Mouse (Mus musculus) left cerebral cortex, postnatal 14 days (tissue): ENCODE results near the gene Ccdc78. TPM values are rescaled to one million over a fixed set of nuclear protein-coding genes. Genes with fewer than 3 reads are reported as not detected.

Experiments
- DNase-seq, 2 experiments: peaks; one replicate each; pipeline ENCODE4 v3.0.0; 2021 to 2022; ENCODE audit warnings: low spot score in 2 of 2, mixed read lengths in 1 of 2
- intact Hi-C: fragments of 180-260 bp; cut with DNase I; formaldehyde crosslinking; loops from one replicate; pipeline ENCODE4 v1.15.1; 2025
- total RNA-seq, 2 experiments: library from RNA; stranded (reverse); gene quantifications; 2 replicates each; pipeline ENCODE4 v1.2.3; 2021

Ccdc78 gene
- total RNA-seq, 2 experiments from 2014 or later, result not detected

DNA sequence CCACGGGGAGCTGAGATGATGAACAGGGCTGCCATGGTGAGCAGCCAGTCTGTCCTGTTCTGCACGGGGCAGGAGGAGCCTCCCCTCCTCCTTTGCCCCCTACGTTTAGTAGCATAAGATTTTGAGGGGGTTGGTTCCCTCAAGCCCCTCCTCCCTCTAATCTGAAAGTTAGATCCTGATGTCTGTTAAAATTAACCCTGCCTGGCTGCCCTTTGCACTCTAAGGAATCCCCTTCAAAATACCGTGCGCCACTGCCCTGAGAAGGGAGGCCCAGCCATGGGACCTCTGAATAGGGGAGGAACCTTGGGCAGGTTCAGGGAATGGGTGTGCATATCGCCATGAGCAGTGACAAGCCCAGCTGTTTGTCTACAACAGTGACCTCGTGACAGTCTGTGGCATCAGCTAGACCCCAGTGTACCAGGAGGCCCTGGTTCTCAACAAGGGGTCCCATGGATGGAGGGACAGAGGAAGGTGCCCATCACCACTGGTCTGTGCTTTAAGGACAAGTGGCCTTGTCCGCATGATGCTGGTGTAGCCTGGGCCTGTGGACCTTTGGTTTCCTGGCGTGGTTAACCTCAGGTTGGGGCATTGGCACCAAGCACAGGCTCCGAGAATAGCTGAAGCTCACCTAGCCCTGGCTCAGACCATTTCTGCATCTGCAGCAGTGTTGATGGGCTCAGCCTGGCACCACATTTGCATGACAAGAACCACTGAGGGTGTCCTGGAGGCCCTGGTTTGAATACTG is 10.9 kb upstream of the Ccdc78 start:
- no peak for DNase-seq
- intact Hi-C loops, result no loop called here

DNA sequence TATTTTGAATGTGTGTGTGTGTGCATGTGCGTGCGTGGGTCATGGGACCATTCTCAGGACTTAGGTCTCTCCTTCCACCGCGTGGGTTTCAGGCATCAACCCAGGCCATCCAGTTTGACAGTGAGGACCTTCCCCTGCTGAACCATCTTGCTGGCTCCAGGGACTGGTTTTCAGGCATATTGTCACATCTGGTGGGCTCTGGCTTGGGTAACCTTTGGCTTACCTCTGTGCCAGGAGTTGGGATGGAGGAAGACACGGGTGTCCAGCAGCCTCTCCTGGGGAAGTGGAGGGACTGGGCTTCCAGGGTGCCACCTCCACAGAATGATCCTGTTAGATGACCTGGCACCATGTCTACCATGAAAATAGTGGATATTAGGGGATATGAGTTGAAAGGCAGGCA is 8.4 kb upstream of the Ccdc78 start:
- DNase-seq, result no peak
- intact Hi-C loops, result no loop called here

DNA sequence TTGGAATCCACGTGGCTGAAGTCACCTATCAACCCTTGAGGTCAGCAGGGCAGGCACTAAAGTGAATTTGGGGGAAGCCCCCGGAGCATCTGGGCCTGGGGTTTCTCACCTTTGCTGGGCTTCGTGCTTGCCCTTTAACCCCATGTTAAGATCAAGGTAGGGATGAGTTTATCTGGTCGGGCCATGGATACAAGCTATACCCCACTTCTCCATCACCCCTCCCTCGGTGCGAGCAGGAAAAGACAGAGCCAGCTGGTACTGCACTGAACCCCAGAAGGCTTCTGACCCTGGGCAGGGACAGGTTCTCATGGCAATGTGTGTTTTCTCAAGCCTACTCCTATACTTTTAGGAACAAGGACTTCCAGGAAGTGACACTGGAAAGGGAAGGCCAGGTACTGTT is 5.0 kb upstream of the Ccdc78 start:
- no peak for DNase-seq
- intact Hi-C loops, result no loop called here

DNA sequence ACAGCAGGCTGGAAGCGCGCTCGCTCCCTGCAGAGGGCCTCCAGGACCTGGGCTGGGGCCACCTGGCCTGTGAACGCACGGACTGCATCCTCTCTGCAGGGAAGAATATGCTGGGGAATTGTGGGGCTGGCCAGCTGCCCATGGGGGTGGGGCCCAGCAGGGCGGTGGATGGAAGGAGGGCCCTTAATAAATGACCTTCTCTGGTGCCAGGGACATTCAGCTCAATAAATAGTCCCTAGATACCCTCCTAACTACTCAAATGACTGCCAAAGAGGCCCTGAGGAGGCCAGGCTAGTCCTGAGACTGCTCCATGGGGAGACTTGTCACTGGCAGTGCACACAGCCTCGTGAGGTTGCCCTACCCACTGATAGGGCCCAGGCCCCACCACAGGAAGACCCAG is 3.3 kb upstream of the Ccdc78 start:
- intact Hi-C loops, result no loop called here
- DNase-seq, result no peak

- intact Hi-C loops, result no loop called here
- no peak for DNase-seq
These were observed 2.4 kb upstream of the Ccdc78 start for GRCm38 (mm10) chr17:25783861-25784574.

GRCm38 (mm10) chr17:25785281-25785745 is 1.1 kb upstream of the Ccdc78 start, which contains the start of gene Haghl:
Gene Haghl, minus strand, starts transcription at chr17:25785673.
- intact Hi-C loops, result no loop called here
- DNase-seq, result peak; percentile 97 to 98

DNA sequence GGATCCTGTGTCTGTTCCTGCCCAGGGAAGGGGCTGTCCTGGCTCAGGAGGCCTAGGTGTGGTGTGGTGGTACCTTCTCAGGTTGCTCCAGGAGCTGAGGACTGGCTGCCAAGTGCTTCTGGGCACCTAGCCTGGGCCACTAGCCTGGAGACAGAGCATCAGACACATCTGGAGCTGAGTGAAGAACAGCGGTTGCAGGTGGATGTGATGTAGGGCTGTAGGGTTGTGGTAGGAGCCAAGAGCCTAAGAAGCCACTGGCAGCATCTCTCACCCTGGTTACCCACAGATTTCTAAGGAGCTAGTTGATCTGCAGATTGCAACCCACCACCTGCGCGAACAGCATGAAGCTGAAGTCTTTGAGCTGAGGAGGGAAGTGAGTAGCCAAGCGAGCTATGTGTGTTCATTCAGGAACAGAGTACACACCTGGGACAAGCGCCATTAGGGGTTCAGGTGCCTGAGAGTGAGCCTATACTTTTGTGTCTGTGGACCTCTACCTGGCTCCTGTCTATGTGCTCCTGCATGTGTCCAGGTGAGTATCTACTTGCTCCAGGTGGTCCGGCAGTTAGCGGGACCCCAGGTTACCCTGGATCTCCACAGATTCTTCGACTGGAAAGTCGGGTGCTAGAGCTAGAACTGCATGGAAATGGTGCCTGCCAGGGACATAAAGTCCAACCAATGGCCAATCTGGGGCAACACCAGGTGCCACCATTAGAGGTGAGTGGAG is 563 bp downstream of the Ccdc78 start:
- intact Hi-C loops, result no loop called here
- DNase-seq, result no peak

DNA sequence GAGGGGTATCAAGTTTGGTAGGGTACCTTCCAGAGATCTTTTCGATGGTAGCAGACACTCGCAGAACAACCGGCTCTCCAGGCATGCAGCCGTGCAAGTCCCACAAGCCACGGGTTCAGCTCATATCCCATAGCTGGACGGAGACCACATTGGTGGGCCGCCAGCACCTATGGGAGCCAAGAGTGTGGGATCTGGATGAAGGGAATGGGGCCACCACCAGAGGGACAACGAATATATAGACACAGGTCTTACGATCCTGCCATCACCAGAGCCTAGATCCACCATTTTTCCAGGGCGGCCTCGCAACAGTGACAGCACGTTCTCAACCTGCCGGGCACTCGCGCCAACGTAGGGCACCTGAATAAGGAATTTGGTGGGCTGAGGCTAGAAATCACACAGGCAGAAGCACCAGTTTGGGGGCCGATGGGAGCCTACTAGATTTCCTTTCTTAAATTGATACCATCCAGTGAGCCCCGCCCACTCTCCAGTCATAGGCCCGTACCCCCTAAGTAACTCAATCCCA is 5.0 kb downstream of the Ccdc78 start:
- DNase-seq, result peak in 1 of 2 experiments; percentile 55
- intact Hi-C loops, result loop anchor here (10.0 kb wide), 1 partner anchor 227 kb away; no protein-coding TSS in a partner anchor

DNA sequence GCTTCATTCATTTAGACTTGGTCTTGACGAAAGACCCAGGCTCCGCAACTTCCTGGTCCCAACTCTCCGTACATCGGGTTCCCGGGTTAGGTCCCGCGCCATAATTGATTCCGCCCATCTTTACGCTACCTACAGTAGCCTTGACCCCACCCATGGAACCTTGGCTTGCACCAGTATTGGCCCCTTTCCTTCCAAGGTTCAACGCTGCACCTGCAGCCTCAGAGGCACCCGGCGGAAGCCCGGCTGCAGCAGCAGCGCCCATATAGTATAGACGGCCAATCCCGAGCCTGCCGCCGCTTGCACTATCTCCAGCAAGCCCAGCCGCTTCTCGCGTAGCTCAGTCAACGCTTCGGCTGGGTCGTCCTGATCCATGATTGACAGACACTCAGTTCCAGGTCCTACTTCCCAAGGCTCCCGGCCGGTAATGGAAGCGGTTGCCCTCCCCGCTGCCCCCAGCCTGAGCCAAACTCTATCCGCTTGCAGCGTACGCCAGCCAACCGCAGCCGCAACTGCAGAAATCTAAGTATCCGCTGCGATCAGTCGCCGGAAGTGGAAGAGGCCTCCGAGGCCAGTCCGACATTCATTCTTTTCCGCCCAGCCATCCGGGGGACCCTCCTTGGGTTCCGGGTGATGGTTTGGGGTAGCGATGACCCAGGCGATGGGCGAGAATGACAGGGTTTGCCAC is 5.6 kb downstream of the Ccdc78 start:
- intact Hi-C loops, result loop anchor here (10.0 kb wide), 1 partner anchor 227 kb away; no protein-coding TSS in a partner anchor
- DNase-seq, result peak; percentile 80 to 86

GRCm38 (mm10) chr17:25792615-25793014 is 6.2 kb downstream of the Ccdc78 start, which contains the start of gene Fam173a:
Gene Fam173a, minus strand, starts transcription at chr17:25792901.
- intact Hi-C loops, result loop anchor here (10.0 kb wide), 1 partner anchor 228 kb away; no protein-coding TSS in a partner anchor
- DNase-seq, result peak; percentile 80

GRCm38 (mm10) chr17:25794197-25794596 is 7.8 kb downstream of the Ccdc78 start:
- intact Hi-C loops, result loop anchor here (10.0 kb wide), 1 partner anchor 229 kb away; no protein-coding TSS in a partner anchor

GRCm38 (mm10) chr17:25794998-25795397 is 8.6 kb downstream of the Ccdc78 start:
- DNase-seq, result no peak
- intact Hi-C loops, result loop anchor here (10.0 kb wide), 1 partner anchor 230 kb away; no protein-coding TSS in a partner anchor

More at GRCm38 (mm10) chr17:25794197-25794596, 7.8 kb downstream of the Ccdc78 start:
- no peak for DNase-seq

GRCm38 (mm10) chr17:25795609-25796092 is 9.3 kb downstream of the Ccdc78 start, which contains the start of gene AC134908.4:
Gene AC134908.4, minus strand, starts transcription at chr17:25795659.
- peak; percentile 53 to 78 for DNase-seq
- intact Hi-C loops, result loop anchor here (10.0 kb wide), 1 partner anchor 231 kb away; no protein-coding TSS in a partner anchor

DNA sequence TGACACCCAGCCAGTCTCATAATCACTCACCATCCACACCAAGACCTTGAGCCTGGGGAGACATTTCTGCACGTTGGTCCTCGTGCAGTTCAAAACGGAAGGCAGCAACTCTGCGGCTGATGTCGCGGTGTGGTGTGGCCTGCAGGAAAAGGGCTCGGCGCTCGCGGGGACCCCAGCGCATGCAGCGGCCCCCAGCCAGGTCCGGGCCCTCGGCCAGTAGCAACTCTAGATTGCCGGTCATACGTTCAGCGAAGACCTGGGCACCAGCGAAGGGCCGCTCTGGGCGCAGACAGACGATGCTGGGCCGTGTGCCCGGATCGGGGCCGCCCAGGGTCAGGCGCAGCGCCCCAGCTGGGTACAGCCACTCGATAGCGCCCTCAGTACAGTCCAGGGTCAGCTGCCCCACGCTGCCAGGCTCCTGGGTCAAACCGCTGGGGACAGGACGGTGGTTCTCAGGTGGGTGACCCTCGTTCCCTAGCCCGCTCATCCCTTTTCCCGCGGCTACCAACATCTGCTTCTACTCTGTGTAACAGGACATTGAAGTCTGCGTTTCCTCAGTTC is 9.9 kb downstream of the Ccdc78 start:
- intact Hi-C loops, result loop anchor here (10.0 kb wide), 1 partner anchor 231 kb away; no protein-coding TSS in a partner anchor
- no peak for DNase-seq

DNA sequence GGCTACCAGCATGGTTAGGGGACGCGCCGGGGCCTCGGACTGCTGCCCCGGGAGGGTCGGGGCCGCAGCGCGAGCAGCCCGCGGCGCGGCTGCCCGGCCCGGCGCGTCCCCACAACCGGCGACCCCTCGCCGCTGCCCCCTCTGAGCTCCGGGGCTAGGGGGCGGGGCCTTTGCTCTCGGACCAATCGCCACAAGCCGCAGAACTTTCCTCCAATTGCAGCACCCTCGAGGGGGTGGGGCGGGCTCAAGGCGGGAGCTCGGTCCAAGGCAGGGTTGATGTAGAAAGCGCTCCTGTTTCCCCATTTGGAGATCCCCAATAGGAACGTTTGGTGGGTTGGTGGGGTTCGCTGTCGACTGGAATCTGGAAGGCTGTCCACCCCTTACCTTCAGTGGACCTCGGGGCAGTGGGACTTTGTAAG is 10.6 kb downstream of the Ccdc78 start, which contains the start of gene Metrn:
Gene Metrn, minus strand, starts transcription at position 186 of the 419 bp plus-strand sequence.
- intact Hi-C loops, result loop anchor here (10.0 kb wide), 1 partner anchor 232 kb away; no protein-coding TSS in a partner anchor
- DNase-seq, result peak; percentile 57 to 76

DNA sequence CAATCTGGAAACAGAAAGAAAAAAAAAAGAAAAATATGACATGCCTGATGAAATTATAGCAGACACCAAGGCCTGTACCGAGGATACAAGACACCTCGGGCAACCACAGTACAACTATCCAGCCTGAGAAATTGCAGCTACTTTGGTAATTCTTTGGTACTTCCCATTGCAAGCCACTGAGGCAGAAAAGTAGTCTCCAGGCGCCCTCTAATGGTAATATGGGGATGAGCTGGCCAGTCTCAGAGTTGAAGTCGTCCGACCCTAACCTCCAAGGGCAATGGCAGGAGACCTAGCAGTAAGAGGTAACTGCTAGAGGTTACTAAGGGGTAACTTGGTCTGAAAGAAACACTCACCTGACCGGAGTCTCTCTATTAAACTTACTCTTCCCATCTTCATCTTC is 14.6 kb downstream of the Ccdc78 start:
- peak; percentile 78 to 80 for DNase-seq
- intact Hi-C loops, result loop anchor here (2.0 kb wide), 3 partner anchors 28 to 324 kb away; partner anchors contain the start of gene Narfl

- intact Hi-C loops, result no loop called here
- peak; percentile 85 to 96 for DNase-seq
These were observed 16.6 kb downstream of the Ccdc78 start for GRCm38 (mm10) chr17:25802825-25803517.
